Mouse (Mus musculus) CH12.LX (cell line): ENCODE results near the gene Pros1. TPM values are rescaled to one million over a fixed set of nuclear protein-coding genes. Genes with fewer than 3 reads are reported as not detected.

Experiments used
- DNase-seq: peaks from one replicate; pipeline ENCODE4 v3.0.0-alpha.2; 2013; ENCODE audit errors: extremely low read depth
- H3K27ac ChIP-seq: 2 replicates; pipeline ENCODE4 v1.5.1; 2012; ENCODE audit warnings: low read depth, mild to moderate bottlenecking, control low read depth, moderate library complexity; ENCODE audit not compliant: insufficient read depth
- H3K27me3 ChIP-seq: replicated peaks from 2 replicates; pipeline ENCODE3; 2012; ENCODE audit warnings: inconsistent platforms
- H3K36me3 ChIP-seq, 2 experiments: replicated peaks in 1 of 2; 2 replicates each; pipeline versions ENCODE3 to v1.6.1; 2012; ENCODE audit warnings: inconsistent platforms in 1 of 2, low read length in 1 of 2, mild to moderate bottlenecking in 1 of 2, mixed read lengths in 1 of 2, moderate library complexity in 1 of 2; ENCODE audit not compliant: control insufficient read depth in 1 of 2, insufficient read depth in 1 of 2
- H3K4me1 ChIP-seq, 2 experiments: 2 replicates each; pipeline ENCODE4 v1.6.1; 2012; ENCODE audit warnings: inconsistent platforms in 1 of 2, moderate library complexity in 1 of 2; ENCODE audit not compliant: insufficient read depth in 2 of 2, control insufficient read depth in 1 of 2
- H3K4me2 ChIP-seq: 2 replicates; pipeline ENCODE4 v1.6.1; 2012; ENCODE audit warnings: low read depth, mild to moderate bottlenecking, control low read depth; ENCODE audit not compliant: poor library complexity, insufficient read depth, severe bottlenecking
- H3K4me3 ChIP-seq, 3 experiments: fragments of 150-350 bp in 1 of 3; sonication (generic) in 1 of 3; replicated peaks in 1 of 3; 2 replicates each; pipeline versions ENCODE3 to v1.5.1; 2011 to 2012; ENCODE audit warnings: low read depth in 2 of 3, low read length in 2 of 3, mild to moderate bottlenecking in 2 of 3, moderate library complexity in 2 of 3, control low read depth in 1 of 3, improper control_type of control experiment in 1 of 3, inconsistent platforms in 1 of 3, mixed read lengths in 1 of 3; ENCODE audit not compliant: poor library complexity in 1 of 3
- H3K79me2 ChIP-seq: replicated peaks from 2 replicates; pipeline ENCODE4 v1.6.1; 2012; ENCODE audit warnings: mild to moderate bottlenecking, moderate library complexity; ENCODE audit not compliant: control insufficient read depth, poor library complexity, insufficient read depth, severe bottlenecking; ENCODE audit errors: extremely low read depth
- H3K9ac ChIP-seq: 2 replicates; pipeline ENCODE4 v1.6.1; 2012; ENCODE audit warnings: low read depth, mild to moderate bottlenecking, control low read depth, moderate library complexity; ENCODE audit not compliant: insufficient read depth
- H3K9me3 ChIP-seq: replicated peaks from 2 replicates; pipeline ENCODE3; 2012; ENCODE audit warnings: low read length, inconsistent platforms, mixed read lengths
- BHLHE40 ChIP-seq: IDR thresholded peaks from 2 replicates; pipeline ENCODE4 v1.6.1; 2011; ENCODE audit warnings: mild to moderate bottlenecking, low read depth, low read length, improper control_type of control experiment
- CHD1 ChIP-seq: IDR thresholded peaks from 2 replicates; pipeline ENCODE4 v1.6.1; 2012; ENCODE audit warnings: low read depth, low read length, improper control_type of control experiment, inconsistent platforms
- CTCF ChIP-seq, 2 experiments: IDR thresholded peaks in 1 of 2; conservative IDR thresholded peaks in 1 of 2; 2 replicates each; pipeline ENCODE4 v1.5.1; 2011 to 2012; ENCODE audit warnings: low read depth in 2 of 2, low read length in 2 of 2, improper control_type of control experiment in 1 of 2, inconsistent platforms in 1 of 2, mild to moderate bottlenecking in 1 of 2, moderate library complexity in 1 of 2
- ETS1 ChIP-seq: conservative IDR thresholded peaks from 2 replicates; pipeline ENCODE4 v1.6.1; 2012; ENCODE audit warnings: low read depth, mild to moderate bottlenecking, inconsistent platforms, low read length, improper control_type of control experiment, moderate library complexity
- HCFC1 ChIP-seq: IDR thresholded peaks from 2 replicates; pipeline ENCODE4 v1.6.1; 2012; ENCODE audit warnings: low read depth, mild to moderate bottlenecking, inconsistent platforms, low read length, improper control_type of control experiment
- IRF4 ChIP-seq: IDR thresholded peaks from 2 replicates; pipeline ENCODE4 v1.6.1; 2014; ENCODE audit warnings: low read depth, mild to moderate bottlenecking, inconsistent platforms, low read length, improper control_type of control experiment
- JUND ChIP-seq: conservative IDR thresholded peaks from 2 replicates; pipeline ENCODE4 v1.6.1; 2011; ENCODE audit warnings: low read depth, low read length, improper control_type of control experiment
- KAT2A ChIP-seq: IDR thresholded peaks from 2 replicates; pipeline ENCODE4 v1.6.1; 2012; ENCODE audit warnings: low read length, improper control_type of control experiment, inconsistent platforms; ENCODE audit not compliant: insufficient replicate concordance
- MAX ChIP-seq: IDR thresholded peaks from 2 replicates; pipeline ENCODE4 v1.6.1; 2011; ENCODE audit warnings: low read length, improper control_type of control experiment
- MAZ ChIP-seq: IDR thresholded peaks from 2 replicates; pipeline ENCODE4 v1.6.1; 2012; ENCODE audit warnings: low read depth, mild to moderate bottlenecking, inconsistent platforms, low read length, improper control_type of control experiment, moderate library complexity
- MEF2A ChIP-seq: IDR thresholded peaks from 2 replicates; pipeline ENCODE4 v1.6.1; 2014; ENCODE audit warnings: low read depth, mild to moderate bottlenecking, inconsistent platforms, low read length, improper control_type of control experiment, borderline replicate concordance
- MXI1 ChIP-seq: IDR thresholded peaks from 2 replicates; pipeline ENCODE4 v1.6.1; 2011; ENCODE audit warnings: mild to moderate bottlenecking, low read depth, low read length, improper control_type of control experiment
- MYC ChIP-seq: IDR thresholded peaks from 2 replicates; pipeline ENCODE4 v1.6.1; 2011; ENCODE audit warnings: low read depth, mild to moderate bottlenecking, improper control_type of control experiment, low read length
- RAD21 ChIP-seq: IDR thresholded peaks from 2 replicates; pipeline ENCODE4 v1.6.1; 2011; ENCODE audit warnings: low read depth, mild to moderate bottlenecking, low read length, improper control_type of control experiment, moderate library complexity
- TCF12 ChIP-seq: IDR thresholded peaks from 2 replicates; pipeline ENCODE4 v1.6.1; 2014; ENCODE audit warnings: low read depth, mild to moderate bottlenecking, inconsistent platforms, low read length, improper control_type of control experiment
- USF1 ChIP-seq: IDR thresholded peaks from 2 replicates; pipeline ENCODE4 v1.6.1; 2014; ENCODE audit warnings: low read depth, mild to moderate bottlenecking, inconsistent platforms, low read length, improper control_type of control experiment
- USF2 ChIP-seq: conservative IDR thresholded peaks from 2 replicates; pipeline ENCODE4 v1.6.1; 2011; ENCODE audit warnings: low read depth, low read length, improper control_type of control experiment
- ZKSCAN1 ChIP-seq: IDR thresholded peaks from 2 replicates; pipeline ENCODE4 v1.6.1; 2012; ENCODE audit warnings: low read depth, inconsistent platforms, low read length, improper control_type of control experiment, borderline replicate concordance
- ZNF384 ChIP-seq: IDR thresholded peaks from 2 replicates; pipeline ENCODE4 v1.6.1; 2012; ENCODE audit warnings: low read depth, low read length, improper control_type of control experiment, inconsistent platforms
- dilution Hi-C: fragments of 300-500 bp; cut with MboI; formaldehyde crosslinking; loops from 2 replicates; pipeline ENCODE4 v1.14.3; 2020; ENCODE audit warnings: low sequenced_read_pairs; ENCODE audit not compliant: extremely low pct_unique_long_range_greater_than_20kb, extremely low pct_ligation_motif_present
- in situ Hi-C: fragments of 300-500 bp; cut with MboI; formaldehyde crosslinking; loops from 3 replicates; pipeline ENCODE4 v1.14.3; 2019; ENCODE audit warnings: low sequenced_read_pairs, low pct_ligation_motif_present, low pct_unique_long_range_greater_than_20kb, mixed read lengths
- polyA plus RNA-seq: library from polyadenylated mRNA; unstranded; fragments of >175 nt; gene quantifications from 2 replicates; pipeline ENCODE4 v1.2.1, GENCODE M21; 2012; ENCODE audit warnings: low read depth; ENCODE audit not compliant: insufficient read length
- total RNA-seq, 2 experiments: library from RNA; depleted of rRNA; stranded (reverse); fragments of 300-350 nt in 1 of 2; fragments of >200 nt in 1 of 2; gene quantifications; 2 replicates each; pipeline ENCODE4 v1.2.3; 2012 to 2014

Pros1 gene
- total and polyA plus RNA-seq, 3 experiments = 1.3 to 9.7 (median 1.6) TPM

DNA sequence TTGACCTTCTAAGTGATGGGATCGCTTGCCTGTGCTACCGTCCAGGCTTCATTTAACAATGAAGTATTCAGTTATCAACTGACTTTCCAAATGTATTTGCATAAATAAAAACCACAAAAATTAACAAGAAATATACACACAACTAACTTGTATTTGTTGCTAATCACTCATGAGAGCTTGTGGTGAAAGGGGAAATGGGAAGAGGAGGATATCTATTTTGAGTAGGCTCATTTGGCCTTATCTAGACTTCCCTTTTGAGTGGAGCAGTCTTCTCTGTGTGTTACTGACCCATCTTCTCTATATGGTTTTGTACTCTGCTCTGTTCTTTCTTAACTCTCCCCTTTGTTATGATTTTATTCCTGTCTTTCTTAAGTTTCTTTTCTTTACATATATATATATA, 2.2 kb downstream of the Pros1 start:
- H3K4me2 ChIP-seq = no peak overlapping the region
- no peak overlapping the region for H3K27ac ChIP-seq
- H3K27me3 ChIP-seq = peaks cover 2% of the 10 kb centered on the region
- TF ChIP-seq KAT2A (no peak), IRF4 (no peak), CTCF (conservative IDR thresholded peaks at IDR 0.05 in 1 of 2, IDR thresholded peaks at IDR 0.05 in 1 of 2; ENCODE audit: low read depth in 2 of 2, low read length in 2 of 2) (no peak), MYC (no peak), USF2 (no peak), MAX (no peak), TCF12 (no peak), HCFC1 (no peak), BHLHE40 (no peak), ZKSCAN1 (no peak), ZNF384 (no peak), MAZ (no peak), CHD1 (no peak), JUND (no peak), USF1 (no peak), MEF2A (no peak), RAD21 (no peak)
- TF ChIP-seq, all 38 proteins: peak for 0
- H3K9ac ChIP-seq = no peak overlapping the region
- no peak overlapping the region for H3K4me3 ChIP-seq
- no peak for DNase-seq
- H3K9me3 ChIP-seq = no peaks in the 10 kb centered on the region
- no peaks in the 10 kb centered on the region for H3K79me2 ChIP-seq
- H3K4me1 ChIP-seq = peaks cover 0 to 14% of the 10 kb centered on the region in 2 experiments; a peak in 3 of 4 replicates
- dilution Hi-C loops (no loop called here), in situ Hi-C loops (no loop called here)
- H3K36me3 ChIP-seq = no peaks in the 10 kb centered on the region

DNA sequence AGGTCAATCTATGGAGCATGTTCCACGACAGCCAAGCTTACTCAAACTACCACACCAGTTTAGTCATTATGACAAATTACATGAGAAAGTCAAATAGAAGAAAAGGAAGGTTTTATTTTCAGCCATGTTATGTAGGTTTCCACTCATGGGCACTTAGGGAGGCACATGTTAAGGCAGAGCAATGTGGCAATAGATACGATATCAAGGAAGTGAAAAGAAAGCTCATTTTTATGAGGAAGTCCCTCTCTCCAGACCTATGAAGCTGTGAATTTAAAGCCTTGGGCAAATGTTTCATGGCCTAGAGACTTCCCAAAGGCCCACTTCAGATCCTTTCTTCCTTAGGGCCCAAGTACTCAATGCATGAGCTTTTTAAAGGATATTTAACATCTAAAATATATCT, 3.4 kb downstream of the Pros1 start:
- no peaks in the 10 kb centered on the region for H3K9me3 ChIP-seq
- no peaks in the 10 kb centered on the region for H3K79me2 ChIP-seq
- peaks cover 0 to 19% of the 10 kb centered on the region in 2 experiments; a peak in 3 of 4 replicates for H3K4me1 ChIP-seq
- no peaks in the 10 kb centered on the region for H3K27me3 ChIP-seq
- TF ChIP-seq MXI1 = 0 out of 2 replicates have a peak, but pooled peaks have one; percentile 18
- TF ChIP-seq ETS1 = no peak
- TF ChIP-seq MAX = peak; percentile 45; the same call in 1 of the 2 replicates
- H3K4me3 ChIP-seq = no peak overlapping the region
- no peak for DNase-seq
- dilution Hi-C loops = no loop called here
- H3K9ac ChIP-seq = 0 out of 2 replicates have a peak overlapping the region, but pooled peaks have one; percentile 30
- no peaks in the 10 kb centered on the region for H3K36me3 ChIP-seq
- peak overlapping the region; percentile 48; the same call in 1 of the 2 replicates for H3K4me2 ChIP-seq
- no peak overlapping the region for H3K27ac ChIP-seq
- in situ Hi-C loops = no loop called here
